Mouse (Mus musculus): Measurements from ENCODE around the gene Hpse. TPM values are rescaled to one million over a fixed set of nuclear protein-coding genes. Genes with fewer than 3 reads are reported as not detected.
A peak's percentile ranks its signal among the peaks of the same experiment; 100 is the strongest.

Gene Hpse
- total RNA-seq, 2 experiments from 2014 or later, result 1.1 TPM

GRCm38 (mm10) chr5:100642316-100642715 lies 77.2 kb downstream of the Hpse start:
- DNase-seq, result no peak

DNA sequence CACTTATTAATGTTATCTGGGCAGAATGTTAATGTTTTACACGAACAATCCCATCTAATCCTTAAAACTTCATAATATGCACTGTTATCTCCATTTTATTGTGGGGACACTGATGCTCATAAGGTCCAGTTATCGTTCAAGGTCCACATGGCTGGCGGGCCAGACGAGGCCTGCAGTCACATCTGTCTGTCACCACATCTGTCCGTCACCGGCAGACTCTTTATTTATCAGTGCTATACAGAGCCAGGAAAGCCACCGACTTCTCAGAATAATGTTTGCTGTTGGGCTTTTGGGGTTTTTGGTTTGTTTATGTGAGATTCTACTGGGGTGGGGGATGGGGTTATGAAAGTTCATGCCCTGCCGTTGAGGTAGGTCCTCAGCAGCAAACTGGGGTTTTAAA lies 81.0 kb downstream of the Hpse start:
- DNase-seq, result no peak

- peak; percentile 20 to 52 for DNase-seq
Observed at GRCm38 (mm10) chr5:100636794-100637544, 82.5 kb downstream of the Hpse start.

GRCm38 (mm10) chr5:100635908-100636307 lies 83.6 kb downstream of the Hpse start:
- DNase-seq, result no peak

GRCm38 (mm10) chr5:100634885-100635478 lies 84.5 kb downstream of the Hpse start:
- no peak for DNase-seq

DNA sequence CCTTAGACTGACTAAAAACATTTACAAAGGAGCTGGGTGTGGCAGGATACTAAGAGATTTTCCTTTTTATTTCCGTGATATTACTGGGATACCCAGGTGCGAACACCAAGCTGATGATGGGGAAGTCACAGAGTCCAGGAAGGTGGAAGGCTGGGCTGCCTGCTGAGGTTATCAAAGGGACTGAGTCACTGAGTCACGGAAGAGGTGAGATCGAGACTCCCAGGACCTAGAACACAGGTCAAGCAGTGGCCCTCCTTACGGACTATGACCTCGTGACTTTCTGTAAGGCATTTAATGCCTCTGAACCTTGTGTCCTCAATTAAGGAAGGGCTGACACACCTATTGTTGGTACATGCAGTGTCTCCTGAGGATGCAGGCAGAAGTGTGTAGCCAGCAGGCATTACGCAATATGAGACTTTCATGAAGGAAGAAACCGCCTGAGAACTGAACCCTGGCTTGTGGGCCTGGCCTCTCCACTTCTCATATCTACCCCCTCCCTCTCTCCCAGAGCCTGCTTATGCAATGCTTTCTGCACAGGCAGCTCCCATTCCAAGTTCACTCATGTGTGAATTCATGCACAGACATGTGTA lies 86.9 kb downstream of the Hpse start:
- DNase-seq, result peak in 1 of 2 experiments; percentile 20

Other genes starting within 250 kb of the Hpse start
- 10 to 100 TPM; 11.9 to 13.8 TPM for gene Lin54, start 219.1 kb downstream of the Hpse start, total RNA-seq (2021)
- 10 to 100 TPM; 74.5 to 77.7 TPM for gene Cops4, start 201.4 kb downstream of the Hpse start, total RNA-seq (2021)
- gene Plac8, start 147.5 kb downstream of the Hpse start, total RNA-seq (2021), result 10 to 100 TPM in 1 of 2 experiments, 1 to 10 TPM in 1; 7.7 to 15.9 TPM
- gene Coq2, start 44.6 kb downstream of the Hpse start, total RNA-seq (2021), result 10 to 100 TPM; 68.4 to 72.6 TPM
- 1 to 10 TPM; 6.1 to 7.5 TPM for gene Helq, start 78.9 kb upstream of the Hpse start, total RNA-seq (2021)
- 100 to 1,000 TPM in 1 of 2 experiments, 10 to 100 TPM in 1; 84.3 to 105 TPM for gene Mrps18c, start 78.9 kb upstream of the Hpse start, total RNA-seq (2021)
- gene Abraxas1, start 101.2 kb upstream of the Hpse start, total RNA-seq (2021), result 10 to 100 TPM; 11.5 to 12.7 TPM
- 10 to 100 TPM; 14.7 to 15.1 TPM for gene Gpat3, start 126.0 kb upstream of the Hpse start, total RNA-seq (2021)